Mouse (Mus musculus) liver, embryonic 15.5 days (tissue): ENCODE data around the gene Mast4. TPM values are rescaled to one million over a fixed set of nuclear protein-coding genes. Genes with fewer than 3 reads are reported as not detected.

Experiments
- ATAC-seq: fragments of 200-750 bp; cut with Nextera tagmentation; 2 replicates; pipeline ENCODE4 v1.8.0; 2017; ENCODE audit warnings: moderate number of reproducible peaks, mild to moderate bottlenecking, moderate library complexity; ENCODE audit not compliant: insufficient read depth
- H3K27ac ChIP-seq: fragments of 300-500 bp; sonication (generic); replicated peaks from 2 replicates; pipeline ENCODE4 v1.5.1; 2015; ENCODE audit warnings: mild to moderate bottlenecking, inconsistent platforms
- H3K27me3 ChIP-seq: fragments of 300-500 bp; sonication (generic); 2 replicates; pipeline ENCODE4 v1.6.1; 2015; ENCODE audit warnings: mild to moderate bottlenecking, inconsistent platforms
- H3K36me3 ChIP-seq: fragments of 300-500 bp; sonication (generic); replicated peaks from 2 replicates; pipeline ENCODE4 v1.6.1; 2015; ENCODE audit warnings: moderate library complexity, mild to moderate bottlenecking, inconsistent platforms
- H3K4me1 ChIP-seq: fragments of 300-500 bp; sonication (generic); replicated peaks from 2 replicates; pipeline ENCODE4 v1.6.1; 2015; ENCODE audit warnings: inconsistent platforms
- H3K4me2 ChIP-seq: fragments of 300-500 bp; sonication (generic); 2 replicates; pipeline ENCODE4 v1.6.1; 2015; ENCODE audit warnings: moderate library complexity, mild to moderate bottlenecking, inconsistent platforms
- H3K4me3 ChIP-seq: fragments of 300-500 bp; sonication (generic); replicated peaks from 2 replicates; pipeline ENCODE4 v1.5.1; 2015; ENCODE audit warnings: mild to moderate bottlenecking, inconsistent platforms
- H3K9ac ChIP-seq: fragments of 300-500 bp; sonication (generic); 2 replicates; pipeline ENCODE4 v1.6.1; 2015; ENCODE audit warnings: moderate library complexity, mild to moderate bottlenecking, inconsistent platforms
- H3K9me3 ChIP-seq: fragments of 300-500 bp; sonication (generic); replicated peaks from 2 replicates; pipeline ENCODE4 v1.6.1; 2016; ENCODE audit warnings: inconsistent platforms
- WGBS: fragments of 180-500 bp; shearing (Covaris S2); methylation state at CpG from one replicate; pipeline ENCODE4 v1.1.7; 2015; ENCODE audit warnings: mixed read lengths; ENCODE audit not compliant: insufficient replicate concordance; 5-methylcytosine and 5-hydroxymethylcytosine counted together
- polyA plus RNA-seq: library from polyadenylated mRNA; unstranded; fragments of >200 nt; fragmentation: Nextera tagmentation; extraction: Ambion mirVana; gene quantifications from 2 replicates; pipeline ENCODE4 v1.2.1, GENCODE M21; 2015

Mast4 gene
- polyA plus RNA-seq, 1 experiment from 2014 or later = 2.1 TPM

GRCm38 (mm10) chr13:103334723-103335458 lies 594 bp upstream of the Mast4 start:
- Histone ChIP-seq H3K4me3 (peak overlapping the region; percentile 55), H3K9ac (no peak overlapping the region), H3K4me1 (peaks cover 8% of the 10 kb centered on the region), H3K27ac (no peak overlapping the region), H3K4me2 (peak overlapping the region; percentile 73), H3K27me3 (peaks cover 55% of the 10 kb centered on the region), H3K36me3 (no peaks in the 10 kb centered on the region), H3K9me3 (no peaks in the 10 kb centered on the region)
- under 1% methylated on average over 32 of the region's 32 CpGs for WGBS
- ATAC-seq = no peak

GRCm38 (mm10) chr13:103333601-103334391 lies 501 bp downstream of the Mast4 start:
- under 1% methylated on average over 73 of the region's 74 CpGs for WGBS
- Histone ChIP-seq H3K4me3 (peak overlapping the region; percentile 55), H3K9me3 (no peaks in the 10 kb centered on the region), H3K9ac (no peak overlapping the region), H3K27me3 (peaks cover 56% of the 10 kb centered on the region), H3K4me2 (peak overlapping the region; percentile 73), H3K36me3 (no peaks in the 10 kb centered on the region), H3K4me1 (peaks cover 8% of the 10 kb centered on the region), H3K27ac (no peak overlapping the region)
- ATAC-seq = no peak

- no peak overlapping the region for H3K27ac ChIP-seq
- H3K36me3 ChIP-seq = no peaks in the 10 kb centered on the region
- WGBS = 3% methylated on average over 17 of the region's 17 CpGs
- no peak for ATAC-seq
- H3K9me3 ChIP-seq = no peaks in the 10 kb centered on the region
- peaks cover 8% of the 10 kb centered on the region for H3K4me1 ChIP-seq
- H3K4me2 ChIP-seq = peak overlapping the region; percentile 73; the same call in 1 of the 2 replicates
- no peak overlapping the region for H3K9ac ChIP-seq
- H3K27me3 ChIP-seq = peaks cover 58% of the 10 kb centered on the region
- H3K4me3 ChIP-seq = no peak overlapping the region
Measured at GRCm38 (mm10) chr13:103333153-103333552, 1.1 kb downstream of the Mast4 start.

GRCm38 (mm10) chr13:103332731-103333130 lies 1.6 kb downstream of the Mast4 start:
- H3K4me3 ChIP-seq = no peak overlapping the region
- H3K27me3 ChIP-seq = peaks cover 58% of the 10 kb centered on the region
- peaks cover 8% of the 10 kb centered on the region for H3K4me1 ChIP-seq
- ATAC-seq = no peak
- H3K27ac ChIP-seq = no peak overlapping the region
- no peak overlapping the region for H3K9ac ChIP-seq
- WGBS = 14% methylated on average over 9 of the region's 9 CpGs
- H3K9me3 ChIP-seq = no peaks in the 10 kb centered on the region
- H3K4me2 ChIP-seq = no peak overlapping the region
- no peaks in the 10 kb centered on the region for H3K36me3 ChIP-seq

- Histone ChIP-seq H3K4me1 (peaks cover 8% of the 10 kb centered on the region), H3K9ac (no peak overlapping the region), H3K36me3 (no peaks in the 10 kb centered on the region), H3K4me3 (no peak overlapping the region), H3K4me2 (no peak overlapping the region), H3K27me3 (peaks cover 55% of the 10 kb centered on the region), H3K27ac (no peak overlapping the region), H3K9me3 (no peaks in the 10 kb centered on the region)
- no peak for ATAC-seq
- WGBS = 48% methylated on average over 7 of the region's 7 CpGs
Measured at GRCm38 (mm10) chr13:103331096-103331495, 3.2 kb downstream of the Mast4 start.

GRCm38 (mm10) chr13:103328299-103328698 lies 6.0 kb downstream of the Mast4 start:
- Histone ChIP-seq H3K9ac (no peak overlapping the region), H3K27ac (no peak overlapping the region), H3K4me2 (no peak overlapping the region), H3K27me3 (peaks cover 27% of the 10 kb centered on the region), H3K4me3 (no peak overlapping the region), H3K36me3 (no peaks in the 10 kb centered on the region), H3K4me1 (no peaks in the 10 kb centered on the region), H3K9me3 (no peaks in the 10 kb centered on the region)
- ATAC-seq = no peak
- 77% methylated on average over 16 of the region's 16 CpGs for WGBS

- peaks cover 22% of the 10 kb centered on the region for H3K27me3 ChIP-seq
- WGBS = 65% methylated on average over 9 of the region's 9 CpGs
- H3K4me3 ChIP-seq = no peak overlapping the region
- H3K4me2 ChIP-seq = no peak overlapping the region
- H3K9me3 ChIP-seq = no peaks in the 10 kb centered on the region
- H3K36me3 ChIP-seq = no peaks in the 10 kb centered on the region
- H3K27ac ChIP-seq = no peak overlapping the region
- H3K9ac ChIP-seq = no peak overlapping the region
- no peaks in the 10 kb centered on the region for H3K4me1 ChIP-seq
- no peak for ATAC-seq
Measured at GRCm38 (mm10) chr13:103327843-103328242, 6.5 kb downstream of the Mast4 start.

- Histone ChIP-seq H3K27ac (no peak overlapping the region), H3K9ac (no peak overlapping the region), H3K4me1 (no peaks in the 10 kb centered on the region), H3K4me2 (no peak overlapping the region), H3K9me3 (no peaks in the 10 kb centered on the region), H3K4me3 (no peak overlapping the region), H3K36me3 (no peaks in the 10 kb centered on the region), H3K27me3 (peaks cover 6% of the 10 kb centered on the region; the same call in 1 of the 2 replicates)
- ATAC-seq = no peak
- whole genome bisulfite sequencing = 69% methylated on average over 13 of the region's 13 CpGs
Measured at GRCm38 (mm10) chr13:103326186-103326585, 8.1 kb downstream of the Mast4 start.

GRCm38 (mm10) chr13:103319881-103320280 lies 14.4 kb downstream of the Mast4 start:
- Histone ChIP-seq H3K9ac (no peak overlapping the region), H3K9me3 (no peaks in the 10 kb centered on the region), H3K36me3 (no peaks in the 10 kb centered on the region), H3K27me3 (no peaks in the 10 kb centered on the region), H3K4me1 (no peaks in the 10 kb centered on the region), H3K4me3 (no peak overlapping the region), H3K4me2 (no peak overlapping the region), H3K27ac (no peak overlapping the region)
- WGBS = 65% methylated on average over 9 of the region's 9 CpGs
- ATAC-seq = no peak

- Histone ChIP-seq H3K27ac (no peak overlapping the region), H3K36me3 (no peaks in the 10 kb centered on the region), H3K9ac (no peak overlapping the region), H3K27me3 (no peaks in the 10 kb centered on the region), H3K4me1 (no peaks in the 10 kb centered on the region), H3K4me3 (no peak overlapping the region), H3K4me2 (no peak overlapping the region), H3K9me3 (no peaks in the 10 kb centered on the region)
- no peak for ATAC-seq
- WGBS = 0% methylated on average over 2 of the region's 3 CpGs
Measured at GRCm38 (mm10) chr13:103319317-103319716, 15.0 kb downstream of the Mast4 start.

GRCm38 (mm10) chr13:103316777-103317367 lies 17.4 kb downstream of the Mast4 start:
- no peak for ATAC-seq

More at GRCm38 (mm10) chr13:103316777-103317367, 17.4 kb downstream of the Mast4 start:
- 43% methylated on average over 3 of the region's 3 CpGs for WGBS
- no peaks in the 10 kb centered on the region for H3K36me3 ChIP-seq
- H3K4me2 ChIP-seq = no peak overlapping the region
- H3K4me1 ChIP-seq = no peaks in the 10 kb centered on the region
- no peak overlapping the region for H3K9ac ChIP-seq
- no peak overlapping the region for H3K27ac ChIP-seq
- H3K4me3 ChIP-seq = no peak overlapping the region
- no peaks in the 10 kb centered on the region for H3K27me3 ChIP-seq
- H3K9me3 ChIP-seq = no peaks in the 10 kb centered on the region
